Mouse (Mus musculus): ENCODE measurements at regions not wholly inside any gene's neighbourhood (a gene's known extent, or its start where the extent isn't known, plus 50 kb on each side); places are given as distances from the start of the nearest gene placed in this dataset.

- TF ChIP-seq EP300 (IDR thresholded peaks at IDR 0.05; ENCODE audit: insufficient read depth, low read depth, low read length) = no peak
- TF ChIP-seq CTCF (IDR thresholded peaks at IDR 0.05) = no peak
Measured at GRCm38 (mm10) chr17:89658326-89658725, 251.9 kb downstream of the Gm10184 start.
